Mouse (Mus musculus) adrenal gland, postnatal 0 days (tissue): ENCODE measurements around the gene 2310057M21Rik. TPM values are rescaled to one million over a fixed set of nuclear protein-coding genes. Genes with fewer than 3 reads are reported as not detected.

ENCODE experiments used
- polyA plus RNA-seq: library from polyadenylated mRNA; unstranded; fragments of >200 nt; fragmentation: Nextera tagmentation; extraction: Ambion mirVana; gene quantifications from 2 replicates; pipeline ENCODE4 v1.2.1, GENCODE M21; 2015

Gene 2310057M21Rik
- 8.2 and 10.8 TPM in 2 replicates for polyA plus RNA-seq

GRCm38 (mm10) chr7:131362615-131363300 lies at the start of gene 2310057M21Rik:
TSS of gene 2310057M21Rik (minus strand) at chr7:131362759.

GRCm38 (mm10) chr7:131410416-131411058 lies 48.0 kb upstream of the 2310057M21Rik start, which contains the start of the genes Ikzf5 and Acadsb:
TSS of gene Ikzf5 (minus strand) at chr7:131410521.
TSS of gene Acadsb (plus strand) at chr7:131410601.

GRCm38 (mm10) chr7:131370648-131371469 lies 8.3 kb upstream of the 2310057M21Rik start, which contains the start of gene Pstk:
TSS of gene Pstk (plus strand) at chr7:131371141.

GRCm38 (mm10) chr7:131333564-131333963 lies 29.0 kb downstream of the 2310057M21Rik start, which contains the start of gene Fam24a:
TSS of gene Fam24a (plus strand) at chr7:131333864.

GRCm38 (mm10) chr7:131329416-131329815 lies 33.1 kb downstream of the 2310057M21Rik start, which contains the start of gene Fam24b:
TSS of gene Fam24b (minus strand) at chr7:131329516.

GRCm38 (mm10) chr7:131322192-131322591 lies 40.4 kb downstream of the 2310057M21Rik start, which contains the start of gene Cuzd1:
TSS of gene Cuzd1 (minus strand) at chr7:131322292.

Other genes starting within 250 kb of the 2310057M21Rik start
- gene 4933402N03Rik, start 216.4 kb downstream of the 2310057M21Rik start, polyA plus RNA-seq = not detected in 2 replicates
- not detected in 2 replicates for gene 5430419D17Rik, start 188.4 kb downstream of the 2310057M21Rik start, polyA plus RNA-seq
- gene Cuzd1, start 40.5 kb downstream of the 2310057M21Rik start, polyA plus RNA-seq = not detected in 2 replicates
- gene Fam24b, start 33.2 kb downstream of the 2310057M21Rik start, polyA plus RNA-seq = not detected in 2 replicates
- not detected in 2 replicates for gene Fam24a, start 28.9 kb downstream of the 2310057M21Rik start, polyA plus RNA-seq
- 54.3 and 55.1 TPM in 2 replicates for gene Pstk, start 8.4 kb upstream of the 2310057M21Rik start, polyA plus RNA-seq
- 5.2 and 6.2 TPM in 2 replicates for gene Ikzf5, start 47.8 kb upstream of the 2310057M21Rik start, polyA plus RNA-seq
- 91.0 and 185 TPM in 2 replicates for gene Acadsb, start 47.8 kb upstream of the 2310057M21Rik start, polyA plus RNA-seq
- not detected in 2 replicates for gene Hmx3, start 180.1 kb upstream of the 2310057M21Rik start, polyA plus RNA-seq
- gene Hmx2, start 186.0 kb upstream of the 2310057M21Rik start, polyA plus RNA-seq = not detected in 2 replicates
- gene Bub3, start 197.5 kb upstream of the 2310057M21Rik start, polyA plus RNA-seq = 101 and 117 TPM in 2 replicates